24 mouse cellular contexts compared by ENCODE assay signal in genomic region chr4:20949696-20950095, GRCm38 (mm10).
DNase-seq lines count a peak whose midpoint lies in the region; ATAC-seq lines count a peak whose summit lies in the region.
"Had no signal": no experiment of that assay in that cellular context is flagged by ENCODE, and none has a peak within 500 bp of the region (broad histone marks: within the 10 kb centered on the region; RNA-seq: fewer than 3 reads in every experiment).

No protein-coding gene starts in this region.

- H3K9me3 ChIP-seq in forebrain, embryonic 16.5 days (ENCODE audit: control insufficient read depth, low read length): no peaks in the 10 kb centered on the region
- no peaks in the 10 kb centered on the region for H3K9me3 ChIP-seq in forebrain, embryonic 10.5 days
- no peaks in the 10 kb centered on the region for H3K9me3 ChIP-seq in liver, embryonic 12.5 days (replicated peaks)
- H3K9me3 ChIP-seq in midbrain, embryonic 14.5 days (ENCODE audit: control insufficient read depth, low read length): no peaks in the 10 kb centered on the region
- no peaks in the 10 kb centered on the region for H3K9me3 ChIP-seq in midbrain, embryonic 10.5 days (replicated peaks)
- H3K9me3 ChIP-seq: embryonic facial prominence, embryonic 13.5 days; heart, embryonic 12.5 days; limb, embryonic 13.5 days; stomach, embryonic 15.5 days had no signal

- H3K36me3 ChIP-seq in forebrain, embryonic 16.5 days (ENCODE audit: control insufficient read depth, insufficient read depth): no peaks in the 10 kb centered on the region
- no peaks in the 10 kb centered on the region for H3K36me3 ChIP-seq in forebrain, embryonic 10.5 days (replicated peaks)
- no peaks in the 10 kb centered on the region for H3K36me3 ChIP-seq in liver, embryonic 12.5 days
- no peaks in the 10 kb centered on the region for H3K36me3 ChIP-seq in midbrain, embryonic 14.5 days (ENCODE audit: control insufficient read depth, insufficient read depth, low read length)
- no peaks in the 10 kb centered on the region for H3K36me3 ChIP-seq in midbrain, embryonic 10.5 days
- H3K36me3 ChIP-seq: embryonic facial prominence, embryonic 13.5 days; heart, embryonic 12.5 days; limb, embryonic 13.5 days; stomach, embryonic 15.5 days had no signal

- ATAC-seq in forebrain, embryonic 16.5 days: peak; percentile 31; the same call in 1 of the 2 replicates
- 0 out of 2 replicates have a peak, but pooled peaks have one; percentile 13 for ATAC-seq in liver, embryonic 12.5 days
- ATAC-seq in midbrain, embryonic 14.5 days (ENCODE audit: low FRiP score, low TSS enrichment): no peak
- ATAC-seq: CD4-positive, CD25-positive, alpha-beta regulatory T cell, adult 4 months had no signal

- H3K4me3 ChIP-seq in forebrain, embryonic 16.5 days (replicated peaks; ENCODE audit: low read length): no peak overlapping the region
- no peak overlapping the region for H3K4me3 ChIP-seq in forebrain, embryonic 10.5 days
- H3K4me3 ChIP-seq in liver, embryonic 12.5 days: no peak overlapping the region
- H3K4me3 ChIP-seq in midbrain, embryonic 14.5 days (replicated peaks; ENCODE audit: low read depth, low read length): no peak overlapping the region
- H3K4me3 ChIP-seq in midbrain, embryonic 10.5 days: no peak overlapping the region
- H3K4me3 ChIP-seq: embryonic facial prominence, embryonic 13.5 days; gastrocnemius, adult 2 months; heart, adult 2 months; heart, embryonic 12.5 days; layer of hippocampus, adult 2 months; limb, embryonic 13.5 days; stomach, embryonic 15.5 days had no signal

- no peak overlapping the region for H3K27ac ChIP-seq in forebrain, embryonic 16.5 days (ENCODE audit: low read length)
- H3K27ac ChIP-seq in forebrain, embryonic 10.5 days: no peak overlapping the region
- H3K27ac ChIP-seq in liver, embryonic 12.5 days: no peak overlapping the region
- peak overlapping the region; percentile 57; the same call in 1 of the 2 replicates for H3K27ac ChIP-seq in midbrain, embryonic 14.5 days (replicated peaks; ENCODE audit: low read depth, low read length)
- H3K27ac ChIP-seq in midbrain, embryonic 10.5 days (replicated peaks): no peak overlapping the region
- H3K27ac ChIP-seq: embryonic facial prominence, embryonic 13.5 days; gastrocnemius, adult 2 months; heart, adult 2 months; layer of hippocampus, adult 2 months; limb, embryonic 13.5 days; liver, embryonic 14.5 days; stomach, embryonic 15.5 days had no signal

- WGBS in forebrain, embryonic 16.5 days: 60% methylated on average over 2 of the region's 2 CpGs
- 65% methylated on average over 2 of the region's 2 CpGs for WGBS in forebrain, embryonic 10.5 days
- 5% methylated on average over 2 of the region's 2 CpGs for WGBS in liver, embryonic 12.5 days (ENCODE audit: insufficient replicate concordance)
- WGBS in midbrain, embryonic 14.5 days: 67% methylated on average over 2 of the region's 2 CpGs
- 72% methylated on average over 2 of the region's 2 CpGs for WGBS in midbrain, embryonic 10.5 days

- H3K4me2 ChIP-seq in forebrain, embryonic 16.5 days (ENCODE audit: low read length): no peak overlapping the region
- H3K4me2 ChIP-seq in liver, embryonic 12.5 days: no peak overlapping the region
- H3K4me2 ChIP-seq in midbrain, embryonic 14.5 days (ENCODE audit: low read length): no peak overlapping the region
- H3K4me2 ChIP-seq: embryonic facial prominence, embryonic 13.5 days; heart, embryonic 12.5 days; limb, embryonic 13.5 days; stomach, embryonic 15.5 days had no signal

- no peaks in the 10 kb centered on the region for H3K27me3 ChIP-seq in forebrain, embryonic 16.5 days (replicated peaks; ENCODE audit: control insufficient read depth, insufficient read depth, low read length)
- no peaks in the 10 kb centered on the region for H3K27me3 ChIP-seq in forebrain, embryonic 10.5 days (ENCODE audit: poor library complexity, severe bottlenecking)
- H3K27me3 ChIP-seq in liver, embryonic 12.5 days (replicated peaks): no peaks in the 10 kb centered on the region
- H3K27me3 ChIP-seq in midbrain, embryonic 14.5 days (ENCODE audit: control insufficient read depth, insufficient read depth, low read length): no peaks in the 10 kb centered on the region
- no peaks in the 10 kb centered on the region for H3K27me3 ChIP-seq in midbrain, embryonic 10.5 days (ENCODE audit: low read depth, poor library complexity, severe bottlenecking)
- H3K27me3 ChIP-seq: embryonic facial prominence, embryonic 13.5 days; heart, embryonic 12.5 days; limb, embryonic 13.5 days; stomach, embryonic 15.5 days had no signal

- H3K9ac ChIP-seq in forebrain, embryonic 16.5 days (replicated peaks; ENCODE audit: low read depth, low read length): no peak overlapping the region
- no peak overlapping the region for H3K9ac ChIP-seq in liver, embryonic 12.5 days
- H3K9ac ChIP-seq in midbrain, embryonic 14.5 days (replicated peaks; ENCODE audit: low read length): no peak overlapping the region
- H3K9ac ChIP-seq: embryonic facial prominence, embryonic 13.5 days; heart, embryonic 12.5 days; limb, embryonic 13.5 days; liver, embryonic 14.5 days; stomach, embryonic 15.5 days had no signal

- DNase-seq in forebrain, embryonic 10.5 days (ENCODE audit: extremely low spot score, low spot score): no peak
- DNase-seq in liver: no peak
- DNase-seq in midbrain, embryonic 14.5 days: peak; percentile 7
- no peak for DNase-seq in midbrain, embryonic 10.5 days (ENCODE audit: low spot score)
- no peak for DNase-seq in gastrocnemius, postnatal 4 days (ENCODE audit: low spot score in 2 of 2)
- DNase-seq: adrenal gland, postnatal 14 days; cerebellum, adult 11-12 months; cerebellum, adult 9-11 months; gastrocnemius, adult 2 months; gastrocnemius, postnatal 36 days; heart, adult 2 months; kidney, adult 2 months; kidney, postnatal 36 days; lung, postnatal 36 days; right cerebral cortex, postnatal 25 days had no signal

- no peaks in the 10 kb centered on the region for H3K4me1 ChIP-seq in forebrain, embryonic 16.5 days (replicated peaks; ENCODE audit: control insufficient read depth, insufficient read depth, low read length)
- no peaks in the 10 kb centered on the region for H3K4me1 ChIP-seq in forebrain, embryonic 10.5 days
- H3K4me1 ChIP-seq in liver, embryonic 12.5 days: no peaks in the 10 kb centered on the region
- no peaks in the 10 kb centered on the region for H3K4me1 ChIP-seq in midbrain, embryonic 14.5 days (ENCODE audit: control insufficient read depth, insufficient read depth, low read length)
- H3K4me1 ChIP-seq in midbrain, embryonic 10.5 days: no peaks in the 10 kb centered on the region
- H3K4me1 ChIP-seq: embryonic facial prominence, embryonic 13.5 days; heart, embryonic 12.5 days; limb, embryonic 13.5 days; stomach, embryonic 15.5 days had no signal
